Mouse (Mus musculus) heart, embryonic 10.5 days (tissue): ENCODE measurements around the gene Pth2. TPM values are rescaled to one million over a fixed set of nuclear protein-coding genes. Genes with fewer than 3 reads are reported as not detected.
"Not testable (repeated sequence)": the region's sequence is repeated elsewhere in the genome, so short reads cannot be mapped to it uniquely, and the experiment has no call there.

ENCODE experiments used
- DNase-seq: peaks from one replicate; pipeline ENCODE4 v3.0.0-alpha.2; 2017; ENCODE audit warnings: low spot score
- H3K27ac ChIP-seq: fragments of 300-500 bp; sonication (generic); 2 replicates; pipeline ENCODE4 v1.5.1; 2016; ENCODE audit warnings: mild to moderate bottlenecking
- H3K27me3 ChIP-seq: fragments of 300-500 bp; sonication (generic); 2 replicates; pipeline ENCODE4 v1.6.1; 2016; ENCODE audit warnings: mild to moderate bottlenecking; ENCODE audit not compliant: poor library complexity, insufficient read depth, severe bottlenecking
- H3K36me3 ChIP-seq: fragments of 300-500 bp; sonication (generic); 2 replicates; pipeline ENCODE4 v1.6.1; 2016; ENCODE audit warnings: mild to moderate bottlenecking, moderate library complexity
- H3K4me1 ChIP-seq: fragments of 300-500 bp; sonication (generic); 2 replicates; pipeline ENCODE4 v1.6.1; 2016; ENCODE audit warnings: mild to moderate bottlenecking
- H3K4me3 ChIP-seq: fragments of 300-500 bp; sonication (generic); 2 replicates; pipeline ENCODE4 v1.5.1; 2016; ENCODE audit warnings: mild to moderate bottlenecking, moderate library complexity
- H3K9me3 ChIP-seq: fragments of 300-500 bp; sonication (generic); 2 replicates; pipeline ENCODE4 v1.6.1; 2016; ENCODE audit warnings: mild to moderate bottlenecking, moderate library complexity
- WGBS: fragments of 180-500 bp; shearing (Covaris S2); methylation state at CpG from one replicate; pipeline ENCODE4 v1.1.7; 2016; 5-methylcytosine and 5-hydroxymethylcytosine counted together
- polyA plus RNA-seq: library from polyadenylated mRNA; unstranded; fragments of >200 nt; fragmentation: Nextera tagmentation; extraction: Ambion mirVana; gene quantifications from 2 replicates; pipeline ENCODE4 v1.2.1, GENCODE M21; 2016

Pth2 gene
- polyA plus RNA-seq, 1 experiment from 2014 or later = 0.41 TPM

DNA sequence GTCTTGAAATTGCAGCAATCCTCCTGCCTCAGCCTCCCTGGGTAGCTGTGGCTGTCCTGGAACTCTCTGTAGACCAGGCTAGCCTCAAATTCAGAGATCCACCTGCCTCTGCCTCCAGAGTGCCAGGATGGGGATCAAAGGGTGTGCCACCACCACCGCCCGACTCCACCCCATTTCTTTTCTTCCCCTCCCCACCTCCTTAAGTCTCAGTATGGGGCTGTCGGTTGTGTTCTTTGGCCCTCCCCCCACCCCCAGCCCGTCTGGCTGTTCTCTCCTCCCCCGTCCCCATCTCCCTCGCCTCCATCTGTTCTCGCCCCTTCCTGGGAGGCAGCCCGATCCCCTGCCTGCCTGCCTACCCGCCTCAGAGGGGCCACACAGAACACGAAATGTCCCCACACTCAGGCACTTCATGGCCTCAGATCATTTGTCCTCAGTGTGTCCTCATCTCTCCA, 13.8 kb upstream of the Pth2 start:
- H3K4me3 ChIP-seq = no peak overlapping the region
- WGBS = 29% methylated on average over 10 of the region's 10 CpGs
- H3K36me3 ChIP-seq = peaks cover 16% of the 10 kb centered on the region
- H3K27me3 ChIP-seq = peaks cover 96% of the 10 kb centered on the region
- H3K27ac ChIP-seq = no peak overlapping the region
- peaks cover 38% of the 10 kb centered on the region for H3K4me1 ChIP-seq
- peaks cover 27% of the 10 kb centered on the region for H3K9me3 ChIP-seq
- DNase-seq = no peak

DNA sequence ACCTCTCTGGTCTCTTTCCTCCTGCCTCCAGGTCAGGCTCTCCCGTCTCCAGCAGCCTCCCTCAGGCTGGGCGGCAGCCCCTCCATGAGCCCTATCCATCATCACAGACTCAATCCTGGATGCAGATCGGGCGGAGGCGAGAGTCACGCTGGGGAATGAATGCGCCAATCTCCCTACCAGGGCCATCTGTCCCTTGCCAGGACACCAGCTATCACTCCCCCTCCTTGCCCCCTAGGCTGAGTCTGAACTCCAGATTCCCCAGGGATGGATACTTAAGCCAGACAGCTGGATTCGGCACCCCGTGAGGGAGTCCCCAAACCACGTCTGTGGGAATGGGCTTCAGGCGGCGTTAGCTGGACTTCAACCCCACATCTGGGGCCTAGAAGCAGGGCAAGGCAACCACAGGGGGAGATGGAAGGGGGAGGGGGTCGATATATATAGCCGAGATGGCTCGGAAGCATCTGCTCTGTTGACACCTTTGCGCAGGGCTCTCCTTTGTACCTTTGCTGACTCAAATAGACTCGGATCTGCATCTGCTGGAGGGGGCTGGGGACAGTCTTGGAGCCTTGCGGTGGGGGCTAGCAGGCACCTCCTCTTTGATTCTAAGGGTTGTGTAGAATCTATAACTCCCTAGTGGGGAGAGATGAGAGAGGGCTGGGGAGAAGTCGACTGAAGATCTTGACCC, 12.9 kb upstream of the Pth2 start:
- H3K36me3 ChIP-seq = peaks cover 16% of the 10 kb centered on the region
- H3K4me1 ChIP-seq = peaks cover 30% of the 10 kb centered on the region
- DNase-seq = no peak
- H3K9me3 ChIP-seq = peaks cover 27% of the 10 kb centered on the region
- H3K4me3 ChIP-seq = peak overlapping the region; percentile 15; the same call in 1 of the 2 replicates
- WGBS = 3% methylated on average over 19 of the region's 19 CpGs
- H3K27me3 ChIP-seq = peaks cover 99% of the 10 kb centered on the region
- no peak overlapping the region for H3K27ac ChIP-seq

DNA sequence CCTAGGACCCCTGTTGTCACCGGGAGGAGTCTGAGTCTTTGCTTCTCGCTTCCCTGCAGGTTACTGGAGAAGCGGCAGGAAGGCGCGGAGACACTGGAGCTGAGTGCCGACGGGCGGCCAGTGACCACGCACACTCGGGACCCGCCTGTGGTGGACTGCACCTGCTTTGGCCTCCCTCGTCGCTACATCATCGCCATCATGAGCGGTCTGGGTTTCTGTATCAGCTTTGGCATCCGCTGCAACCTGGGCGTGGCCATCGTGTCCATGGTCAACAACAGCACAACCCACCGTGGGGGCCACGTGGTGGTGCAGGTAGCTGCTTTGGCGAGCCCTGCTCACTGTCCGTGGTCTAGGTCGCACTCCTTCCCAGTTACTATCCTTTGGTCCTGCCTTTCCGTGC, 12.1 kb upstream of the Pth2 start:
- DNase-seq = no peak
- Histone ChIP-seq H3K4me3 (peak overlapping the region; percentile 27), H3K27me3 (peaks cover 98% of the 10 kb centered on the region), H3K9me3 (peaks cover 27% of the 10 kb centered on the region), H3K27ac (no peak overlapping the region), H3K4me1 (peaks cover 27% of the 10 kb centered on the region), H3K36me3 (peaks cover 16% of the 10 kb centered on the region)
- 5% methylated on average over 24 of the region's 24 CpGs for WGBS

DNA sequence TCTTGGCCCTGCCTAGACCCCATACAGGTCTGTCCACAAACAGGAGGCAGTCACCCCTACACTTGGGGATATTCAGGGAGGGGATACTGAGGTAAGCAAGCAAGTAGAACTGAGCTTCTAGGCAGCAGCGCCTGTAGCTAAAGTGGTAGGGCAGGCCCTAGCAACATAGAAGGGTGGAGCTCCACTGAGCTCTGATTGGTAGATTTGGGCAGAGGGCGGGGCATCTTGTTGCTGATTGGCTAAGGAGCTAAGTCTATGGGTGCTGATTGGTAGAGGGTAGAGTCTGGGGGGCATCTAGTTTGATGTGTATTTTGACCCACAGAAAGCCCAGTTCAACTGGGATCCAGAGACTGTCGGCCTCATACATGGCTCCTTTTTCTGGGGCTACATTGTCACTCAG, 11.3 kb upstream of the Pth2 start:
- Histone ChIP-seq H3K27me3 (peaks cover 97% of the 10 kb centered on the region), H3K36me3 (peaks cover 16% of the 10 kb centered on the region), H3K27ac (no peak overlapping the region), H3K9me3 (peaks cover 27% of the 10 kb centered on the region), H3K4me1 (peaks cover 19% of the 10 kb centered on the region), H3K4me3 (peak overlapping the region; percentile 27; the same call in 1 of the 2 replicates)
- DNase-seq = no peak
- WGBS = 86% methylated on average over 3 of the region's 3 CpGs

DNA sequence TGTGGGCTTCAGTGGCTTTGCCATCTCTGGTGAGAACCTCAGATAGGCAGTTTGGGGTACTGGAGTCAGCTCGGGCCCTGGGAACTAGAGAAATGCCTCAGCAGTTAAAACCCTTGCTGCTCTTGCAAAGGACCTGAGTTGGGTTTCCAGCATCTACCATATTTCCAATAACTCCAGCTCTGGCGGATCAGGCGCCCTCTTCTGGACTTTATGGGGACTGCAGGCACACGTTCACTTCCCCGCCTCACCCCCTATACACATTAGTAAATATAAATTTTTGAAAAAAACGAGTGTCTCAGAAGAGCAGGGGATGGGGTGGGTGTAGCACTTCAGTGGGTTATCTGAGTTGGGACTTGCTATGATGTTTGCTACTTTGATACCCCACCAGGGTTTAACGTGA, 7.8 kb upstream of the Pth2 start:
- Histone ChIP-seq H3K4me1 (peaks cover 24% of the 10 kb centered on the region), H3K27me3 (peaks cover 97% of the 10 kb centered on the region), H3K36me3 (peaks cover 16% of the 10 kb centered on the region), H3K4me3 (no peak overlapping the region), H3K9me3 (peaks cover 27% of the 10 kb centered on the region), H3K27ac (no peak overlapping the region)
- no peak for DNase-seq
- 56% methylated on average over 7 of the region's 7 CpGs for WGBS

DNA sequence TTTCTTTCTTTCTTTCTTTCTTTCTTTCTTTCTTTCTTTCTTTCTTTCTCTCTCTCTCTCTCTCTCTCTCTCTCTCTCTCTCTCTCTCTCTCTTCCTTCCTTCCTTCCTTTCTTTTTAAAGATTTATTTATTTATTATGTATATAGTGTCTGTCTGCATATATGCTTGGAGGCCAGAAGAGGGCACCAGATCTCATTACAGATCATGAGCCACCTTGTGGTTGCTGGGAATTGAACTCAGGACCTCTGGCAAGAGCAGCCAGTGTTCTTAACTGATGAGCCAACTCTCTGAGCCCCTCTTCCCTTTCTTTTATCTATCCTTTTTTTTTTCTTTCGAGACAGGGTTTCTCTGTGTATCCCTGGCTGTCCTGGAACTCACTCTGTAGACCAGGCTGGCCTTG, 7.0 kb upstream of the Pth2 start:
- not testable (repeated sequence) for H3K27ac ChIP-seq
- WGBS = 39% methylated on average over 1 of the region's 1 CpGs

DNA sequence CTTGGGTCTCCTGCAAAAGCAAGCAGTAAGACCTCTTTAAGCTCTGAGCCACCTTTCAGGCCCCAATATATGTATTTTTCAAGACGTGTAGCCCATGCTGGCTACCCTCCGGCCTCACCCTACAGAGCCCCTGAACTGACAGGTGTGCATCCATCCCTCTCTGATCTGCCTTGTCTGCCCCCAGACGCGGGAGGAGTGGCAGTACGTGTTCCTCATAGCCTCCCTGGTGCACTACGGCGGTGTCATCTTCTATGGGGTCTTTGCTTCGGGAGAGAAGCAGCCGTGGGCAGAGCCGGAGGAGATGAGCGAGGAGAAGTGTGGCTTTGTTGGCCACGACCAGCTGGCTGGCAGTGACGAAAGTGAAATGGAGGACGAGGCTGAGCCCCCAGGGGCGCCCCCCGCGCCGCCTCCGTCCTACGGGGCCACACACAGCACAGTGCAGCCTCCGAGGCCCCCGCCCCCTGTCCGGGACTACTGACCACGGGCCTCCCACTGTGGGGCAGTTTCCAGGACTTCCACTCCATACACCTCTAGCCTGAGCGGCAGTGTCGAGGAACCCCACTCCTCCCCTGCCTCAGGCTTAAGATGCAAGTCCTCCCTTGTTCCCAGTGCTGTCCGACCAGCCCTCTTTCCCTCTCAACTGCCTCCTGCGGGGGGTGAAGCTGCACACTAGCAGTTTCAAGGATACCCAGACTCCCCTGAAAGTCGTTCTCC, 6.1 kb upstream of the Pth2 start:
- Histone ChIP-seq H3K9me3 (peaks cover 16% of the 10 kb centered on the region), H3K27ac (0 out of 2 replicates have a peak overlapping the region, but pooled peaks have one; percentile 25), H3K4me1 (peaks cover 15% of the 10 kb centered on the region), H3K36me3 (peaks cover 6% of the 10 kb centered on the region; the same call in 1 of the 2 replicates), H3K4me3 (peak overlapping the region; percentile 40), H3K27me3 (peaks cover 97% of the 10 kb centered on the region)
- DNase-seq = no peak
- WGBS = 6% methylated on average over 29 of the region's 29 CpGs

More for the DNA sequence above, 7.0 kb upstream of the Pth2 start:
- not testable (repeated sequence) for H3K4me3 ChIP-seq, DNase-seq
- H3K36me3 ChIP-seq = peaks cover 15% of the 10 kb centered on the region
- H3K27me3 ChIP-seq = peaks cover 97% of the 10 kb centered on the region
- H3K4me1 ChIP-seq = peaks cover 16% of the 10 kb centered on the region
- H3K9me3 ChIP-seq = peaks cover 25% of the 10 kb centered on the region

DNA sequence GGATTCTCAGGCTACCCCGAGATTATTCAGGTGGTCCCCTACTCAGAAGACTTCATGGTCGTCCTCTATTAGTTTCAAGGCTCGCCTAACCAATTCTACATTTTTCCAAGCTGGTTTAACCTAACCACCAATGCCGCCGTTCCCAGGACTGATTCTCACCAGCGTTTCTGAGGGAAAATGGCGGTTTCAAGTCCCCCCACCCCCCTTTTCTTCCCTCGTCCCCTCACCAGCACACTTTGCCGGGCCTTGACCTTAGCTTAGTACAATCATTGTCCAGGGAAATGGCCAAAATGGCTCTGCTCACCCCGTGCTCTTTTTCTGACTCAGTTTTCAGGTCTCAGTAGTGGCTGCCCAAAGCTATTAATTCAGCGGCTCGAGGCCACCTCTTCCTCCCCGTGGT, 5.4 kb upstream of the Pth2 start:
- Histone ChIP-seq H3K27ac (no peak overlapping the region), H3K36me3 (no peaks in the 10 kb centered on the region; the same call in 1 of the 2 replicates), H3K27me3 (peaks cover 97% of the 10 kb centered on the region), H3K9me3 (peaks cover 9% of the 10 kb centered on the region), H3K4me3 (peak overlapping the region; percentile 40), H3K4me1 (peaks cover 15% of the 10 kb centered on the region)
- 6% methylated on average over 13 of the region's 13 CpGs for WGBS
- no peak for DNase-seq

DNA sequence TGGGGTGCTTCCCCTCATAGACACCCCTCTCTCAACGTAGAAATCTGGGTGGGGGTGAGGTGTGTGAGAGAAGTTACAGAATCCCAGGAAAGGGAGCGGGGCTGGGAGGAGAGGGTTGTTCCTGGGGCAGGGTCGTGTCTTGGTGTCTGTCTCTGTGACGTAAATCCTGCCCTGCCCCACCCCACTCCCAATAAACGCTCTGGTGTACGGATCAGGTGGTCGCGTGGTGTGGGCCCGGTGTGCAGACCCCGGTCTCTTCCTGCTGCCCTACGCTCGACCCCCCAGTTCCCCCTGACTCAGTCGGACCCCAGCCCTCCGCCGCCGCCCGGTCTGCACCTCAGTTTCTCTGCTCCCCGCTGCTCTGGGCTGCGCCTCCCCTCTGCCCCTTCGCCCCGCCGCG, 4.9 kb upstream of the Pth2 start:
- Histone ChIP-seq H3K36me3 (no peaks in the 10 kb centered on the region), H3K4me3 (peak overlapping the region; percentile 40), H3K27ac (no peak overlapping the region), H3K27me3 (peaks cover 98% of the 10 kb centered on the region), H3K4me1 (peaks cover 20% of the 10 kb centered on the region), H3K9me3 (peaks cover 4% of the 10 kb centered on the region; the same call in 1 of the 2 replicates)
- WGBS = 2% methylated on average over 23 of the region's 23 CpGs
- no peak for DNase-seq

DNA sequence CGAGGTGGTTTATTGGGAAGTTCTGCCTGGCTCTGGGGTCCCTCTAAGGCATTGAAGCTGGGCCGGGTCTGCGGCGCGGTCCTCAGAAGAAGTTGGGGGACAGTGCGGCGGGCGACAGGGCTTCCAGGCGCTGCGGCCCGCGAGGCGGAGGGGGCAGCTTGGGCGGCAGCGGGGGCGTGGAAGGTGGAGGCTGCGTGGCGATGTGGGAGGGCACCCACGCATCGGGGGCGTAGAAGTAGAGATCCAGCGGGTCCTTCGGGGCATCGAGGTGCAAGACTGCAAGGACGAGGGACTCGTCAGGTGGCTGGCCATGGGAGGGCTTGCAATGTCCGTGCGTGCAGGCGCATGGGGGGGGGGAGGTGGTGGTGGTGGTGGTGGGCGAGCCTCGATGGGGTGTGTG, 4.4 kb upstream of the Pth2 start:
- 5% methylated on average over 31 of the region's 31 CpGs for WGBS
- Histone ChIP-seq H3K4me3 (peak overlapping the region; percentile 40), H3K9me3 (no peaks in the 10 kb centered on the region; the same call in 1 of the 2 replicates), H3K27ac (no peak overlapping the region), H3K4me1 (peaks cover 25% of the 10 kb centered on the region), H3K36me3 (no peaks in the 10 kb centered on the region), H3K27me3 (peaks cover 98% of the 10 kb centered on the region)
- no peak for DNase-seq

DNA sequence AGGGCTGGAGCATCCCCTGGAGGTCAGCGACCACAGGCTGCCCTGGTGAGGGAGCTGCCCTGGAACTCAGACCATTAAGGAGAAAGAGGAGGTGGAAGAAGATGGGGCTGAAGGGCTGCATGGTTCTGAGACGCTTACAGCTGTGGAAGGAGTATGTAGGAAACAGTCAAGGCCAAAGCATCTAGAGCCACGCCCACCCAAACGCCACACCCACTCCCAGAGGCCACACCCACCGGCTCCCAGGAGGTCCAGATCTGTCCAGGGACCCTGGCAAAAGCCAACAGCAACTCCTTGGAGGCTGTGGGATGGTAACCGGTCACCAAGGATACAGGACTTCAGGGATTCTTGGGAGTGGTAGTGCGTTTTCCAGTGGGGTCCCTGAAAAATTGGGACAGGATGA, 2.2 kb upstream of the Pth2 start:
- no peaks in the 10 kb centered on the region for H3K36me3 ChIP-seq
- no peak overlapping the region for H3K27ac ChIP-seq
- peaks cover 98% of the 10 kb centered on the region for H3K27me3 ChIP-seq
- 18% methylated on average over 7 of the region's 7 CpGs for WGBS
- no peak for DNase-seq
- no peak overlapping the region for H3K4me3 ChIP-seq
- no peaks in the 10 kb centered on the region for H3K9me3 ChIP-seq
- H3K4me1 ChIP-seq = peaks cover 41% of the 10 kb centered on the region

DNA sequence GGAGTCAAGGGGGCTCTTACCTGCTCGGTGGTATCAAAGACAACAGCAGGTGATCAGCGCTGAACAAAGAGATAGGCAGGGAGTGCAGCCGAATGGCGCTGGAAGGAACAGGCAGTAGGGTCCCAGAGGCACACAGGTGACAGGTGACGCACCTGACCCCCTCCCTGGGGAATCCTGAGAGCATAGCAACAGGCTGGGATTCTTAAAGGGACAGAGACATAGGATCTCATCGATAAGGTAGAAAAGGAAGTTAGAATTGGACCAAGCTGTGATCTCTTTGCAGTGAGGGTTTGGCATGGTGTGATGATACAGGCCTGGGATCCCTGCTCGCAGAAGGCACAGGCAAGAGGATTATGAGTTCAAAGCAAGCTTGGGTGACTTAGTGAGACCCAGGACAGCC, 1.3 kb upstream of the Pth2 start, which contains the start of gene Gfy:
Gene Gfy, minus strand, starts transcription at position 101 of the 400 bp plus-strand sequence.
- no peak within 1 kb of the TSS for H3K27ac ChIP-seq
- 34% methylated on average over 7 of the region's 7 CpGs for WGBS
- peaks cover 100% of the 10 kb centered on the region for H3K27me3 ChIP-seq
- H3K9me3 ChIP-seq = no peaks in the 10 kb centered on the region
- no peak within 1 kb of the TSS for H3K4me3 ChIP-seq
- peaks cover 41% of the 10 kb centered on the region for H3K4me1 ChIP-seq
- DNase-seq = no peak
- no peaks in the 10 kb centered on the region for H3K36me3 ChIP-seq

DNA sequence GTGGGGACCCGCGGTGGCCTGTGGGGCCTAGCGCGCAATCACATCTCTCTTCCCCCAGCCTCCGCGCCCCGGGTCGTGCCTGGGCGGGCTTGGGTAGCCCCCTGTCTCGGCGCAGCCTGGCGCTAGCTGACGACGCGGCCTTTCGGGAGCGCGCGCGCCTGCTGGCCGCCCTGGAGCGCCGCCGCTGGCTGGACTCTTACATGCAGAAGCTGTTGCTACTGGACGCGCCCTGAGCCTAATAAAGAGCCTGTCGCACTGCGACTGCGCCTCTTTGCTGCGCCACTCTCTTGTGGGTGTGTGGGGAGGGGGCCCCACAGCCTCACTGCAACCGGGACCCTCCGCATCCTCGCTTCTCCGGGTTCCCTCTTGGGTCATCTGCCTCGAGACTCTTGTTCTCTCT, 745 bp downstream of the Pth2 start:
- peak overlapping the region; percentile 49 for H3K4me3 ChIP-seq
- peaks cover 28% of the 10 kb centered on the region for H3K4me1 ChIP-seq
- 6% methylated on average over 30 of the region's 35 CpGs for WGBS
- no peak for DNase-seq
- peaks cover 100% of the 10 kb centered on the region for H3K27me3 ChIP-seq
- H3K27ac ChIP-seq = no peak overlapping the region
- H3K9me3 ChIP-seq = no peaks in the 10 kb centered on the region
- H3K36me3 ChIP-seq = no peaks in the 10 kb centered on the region
